ENCODE assay signal across 21 mouse cellular contexts in the genomic region with DNA sequence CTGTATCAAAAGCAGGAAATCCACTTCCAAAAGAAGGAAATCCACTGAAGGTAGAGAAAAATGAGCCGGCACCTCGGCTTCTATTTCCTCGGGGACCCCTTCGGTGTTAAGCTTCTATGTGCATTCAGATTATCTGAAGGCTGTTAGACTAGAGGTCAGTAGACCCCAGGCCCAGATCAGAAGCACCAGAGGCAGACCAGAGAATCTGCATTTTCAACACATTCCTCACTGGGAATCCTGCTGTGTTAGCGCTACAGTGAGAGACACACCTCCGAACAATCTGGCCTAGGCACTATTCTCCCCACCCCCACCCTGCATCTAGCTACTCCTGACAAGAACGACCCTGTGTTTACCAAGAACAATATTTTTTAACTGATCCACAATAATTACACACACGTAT. TPM values are rescaled to one million over a fixed set of nuclear protein-coding genes. Genes with fewer than 3 reads are reported as not detected.
"Had no signal": no experiment of that assay in that cellular context is flagged by ENCODE, and none has a peak within 500 bp of the region (broad histone marks: within the 10 kb centered on the region; RNA-seq: fewer than 3 reads in every experiment).

No protein-coding gene starts in this region.

- ATAC-seq: liver, postnatal 0 days; lung, postnatal 0 days; midbrain, embryonic 13.5 days; midbrain, embryonic 15.5 days had no signal

- H3K4me3 ChIP-seq: liver, embryonic 13.5 days; liver, embryonic 15.5 days; lung, embryonic 15.5 days; midbrain, embryonic 10.5 days; midbrain, embryonic 13.5 days; midbrain, embryonic 15.5 days; myocyte; neural tube, embryonic 13.5 days; neural tube, embryonic 15.5 days; stomach, embryonic 15.5 days had no signal

- DNase-seq: liver, embryonic 13.5 days; liver, postnatal 0 days; lung, adult 2 months; lung, postnatal 14 days; lung, postnatal 36 days; right cerebral cortex, postnatal 14 days; thymus, adult 2 months; thymus, postnatal 25 days; thymus, postnatal 4 days had no signal

- H3K36me3 ChIP-seq: liver, embryonic 13.5 days; liver, embryonic 15.5 days; lung, embryonic 15.5 days; midbrain, embryonic 10.5 days; midbrain, embryonic 13.5 days; midbrain, embryonic 15.5 days; neural tube, embryonic 13.5 days; neural tube, embryonic 15.5 days; stomach, embryonic 15.5 days had no signal

- H3K4me1 ChIP-seq: liver, embryonic 13.5 days; liver, embryonic 15.5 days; lung, embryonic 15.5 days had no signal

- H3K27me3 ChIP-seq: liver, embryonic 13.5 days; lung, embryonic 15.5 days; midbrain, embryonic 13.5 days; midbrain, embryonic 15.5 days; neural tube, embryonic 13.5 days; neural tube, embryonic 15.5 days; stomach, embryonic 15.5 days had no signal

- H3K27ac ChIP-seq: liver, embryonic 13.5 days; liver, embryonic 15.5 days; lung, embryonic 15.5 days; macrophage; midbrain, embryonic 10.5 days; midbrain, embryonic 13.5 days; midbrain, embryonic 15.5 days; neural tube, embryonic 13.5 days; neural tube, embryonic 15.5 days; stomach, embryonic 15.5 days; stomach, postnatal 0 days had no signal

RNA-seq across cellular contexts. Expression of a gene that starts 0.6 kb away (rescaled TPM):
- polyA plus RNA-seq: macrophage had no signal
